Mouse (Mus musculus) ES-Bruce4 (cell line): ENCODE measurements around the gene Kptn.

Experiments used
- CTCF ChIP-seq: IDR thresholded peaks from one replicate; pipeline ENCODE4 v1.8.1; 2011; ENCODE audit warnings: low read depth, low read length
- POLR2A ChIP-seq: IDR thresholded peaks from one replicate; pipeline ENCODE4 v1.8.1; 2011; ENCODE audit warnings: low read length; ENCODE audit not compliant: insufficient read depth

GRCm38 (mm10) chr7:16175542-16175931 is 55.8 kb downstream of the Kptn start:
- TF ChIP-seq CTCF (no peak), POLR2A (no peak)
